Mouse (Mus musculus): ENCODE results near the gene B3gnt8. TPM values are rescaled to one million over a fixed set of nuclear protein-coding genes. Genes with fewer than 3 reads are reported as not detected.

The B3gnt8 gene
- total and polyA plus RNA-seq, 3 experiments, result 0.46 to 1.6 TPM; not detected in 1

- Histone ChIP-seq H3K9ac (ENCODE audit: control insufficient read depth, low read depth, low read length, poor library complexity, severe bottlenecking) (no peak within 1 kb of the TSS), H3K27me3 (ENCODE audit: control insufficient read depth in 1 of 2, insufficient read depth in 2 of 2, low read length in 2 of 2) (no peaks in the 10 kb centered on the region), H3K4me3 (ENCODE audit: control insufficient read depth in 1 of 2, insufficient read depth in 1 of 2, low read depth in 2 of 2, low read length in 2 of 2) (no peak within 1 kb of the TSS), H3K36me3 (ENCODE audit: control insufficient read depth in 1 of 2, insufficient read depth in 2 of 2, low read length in 2 of 2) (peaks cover 0 to 4% of the 10 kb centered on the region in 2 experiments; a peak in 2 of 4 replicates), H3K27ac (ENCODE audit: control insufficient read depth, low read depth, low read length) (no peak within 1 kb of the TSS), H3K9me3 (replicated peaks; ENCODE audit: insufficient read depth, low read length) (no peaks in the 10 kb centered on the region), H3K79me2 (ENCODE audit: control insufficient read depth, insufficient read depth, low read length, poor library complexity) (no peaks in the 10 kb centered on the region; the same call in 1 of the 2 replicates), H3K4me1 (ENCODE audit: control insufficient read depth in 1 of 2, insufficient read depth in 2 of 2, low read length in 2 of 2) (peaks cover 2 to 20% of the 10 kb centered on the region in 2 experiments; a peak in 3 of 4 replicates)
- no peak for DNase-seq (ENCODE audit: low read depth, low spot score)
- TF ChIP-seq CHD2 (IDR thresholded peaks at IDR 0.05; ENCODE audit: low read length), result no peak
- no peak for TF ChIP-seq BHLHE40 (IDR thresholded peaks at IDR 0.05; ENCODE audit: borderline replicate concordance, low read depth, low read length)
- TF ChIP-seq TCF12 (IDR thresholded peaks at IDR 0.05; ENCODE audit: low read depth, low read length), result no peak
- TF ChIP-seq RCOR1 (IDR thresholded peaks at IDR 0.05; ENCODE audit: low read depth, low read length), result no peak
- no peak for TF ChIP-seq USF1 (IDR thresholded peaks at IDR 0.05; ENCODE audit: low read depth, low read length)
- no peak for TF ChIP-seq SMC3 (IDR thresholded peaks at IDR 0.05; ENCODE audit: low read depth, low read length)
- no peak for TF ChIP-seq MYC (IDR thresholded peaks at IDR 0.05; ENCODE audit: low read depth, low read length)
- no peak for TF ChIP-seq USF2 (IDR thresholded peaks at IDR 0.05; ENCODE audit: borderline replicate concordance in 1 of 2, insufficient read depth in 1 of 2, low read depth in 1 of 2, low read length in 2 of 2)
- TF ChIP-seq ZKSCAN1 (IDR thresholded peaks at IDR 0.05; ENCODE audit: low read depth, low read length), result no peak
- no peak for TF ChIP-seq ELF1 (IDR thresholded peaks at IDR 0.05; ENCODE audit: low read depth, low read length)
- TF ChIP-seq E2F4 (IDR thresholded peaks at IDR 0.05; ENCODE audit: borderline replicate concordance, low read depth, low read length), result no peak
- no peak for TF ChIP-seq POLR2AphosphoS2 (IDR thresholded peaks at IDR 0.05; ENCODE audit: low read length)
Measured at GRCm38 (mm10) chr7:25615706-25616011, 10.8 kb upstream of the B3gnt8 start, which contains the start of gene Erich4. TSS of gene Erich4 (minus strand) at chr7:25615892.

GRCm38 (mm10) chr7:25617376-25618160 is 8.9 kb upstream of the B3gnt8 start:
- Histone ChIP-seq H3K36me3 (ENCODE audit: control insufficient read depth in 1 of 2, insufficient read depth in 2 of 2, low read length in 2 of 2) (peaks cover 0 to 4% of the 10 kb centered on the region in 2 experiments; a peak in 2 of 4 replicates), H3K27me3 (ENCODE audit: control insufficient read depth in 1 of 2, insufficient read depth in 2 of 2, low read length in 2 of 2) (no peaks in the 10 kb centered on the region), H3K4me1 (ENCODE audit: control insufficient read depth in 1 of 2, insufficient read depth in 2 of 2, low read length in 2 of 2) (peaks cover 2 to 20% of the 10 kb centered on the region in 2 experiments; a peak in 3 of 4 replicates), H3K9ac (ENCODE audit: control insufficient read depth, low read depth, low read length, poor library complexity, severe bottlenecking) (no peak overlapping the region), H3K9me3 (replicated peaks; ENCODE audit: insufficient read depth, low read length) (no peaks in the 10 kb centered on the region), H3K4me3 (ENCODE audit: control insufficient read depth in 1 of 2, insufficient read depth in 1 of 2, low read depth in 2 of 2, low read length in 2 of 2) (no peak overlapping the region), H3K27ac (ENCODE audit: control insufficient read depth, low read depth, low read length) (no peak overlapping the region), H3K79me2 (ENCODE audit: control insufficient read depth, insufficient read depth, low read length, poor library complexity) (no peaks in the 10 kb centered on the region; the same call in 1 of the 2 replicates)
- no peak for DNase-seq (ENCODE audit: low read depth, low spot score)
- TF ChIP-seq TCF12 (IDR thresholded peaks at IDR 0.05; ENCODE audit: low read depth, low read length), result no peak
